Mouse (Mus musculus) ES-Bruce4 (cell line): Measurements from ENCODE around the gene Hs2st1. TPM values are rescaled to one million over a fixed set of nuclear protein-coding genes. Genes with fewer than 3 reads are reported as not detected.

Experiments
- H3K27ac ChIP-seq: 2 replicates; pipeline ENCODE4 v1.5.1; 2012; ENCODE audit warnings: low read length, inconsistent platforms; ENCODE audit not compliant: insufficient read depth
- H3K27me3 ChIP-seq: 2 replicates; pipeline ENCODE4 v1.6.1; 2012; ENCODE audit warnings: mild to moderate bottlenecking, low read length, inconsistent platforms; ENCODE audit not compliant: control insufficient read depth, poor library complexity, insufficient read depth, severe bottlenecking
- H3K36me3 ChIP-seq: 2 replicates; pipeline ENCODE4 v1.6.1; 2012; ENCODE audit warnings: inconsistent platforms, mild to moderate bottlenecking, low read length, moderate library complexity; ENCODE audit not compliant: control insufficient read depth, poor library complexity, insufficient read depth, severe bottlenecking
- H3K4me1 ChIP-seq: one replicate; pipeline ENCODE4 v1.8.1; 2011; ENCODE audit warnings: low read length; ENCODE audit not compliant: control insufficient read depth, insufficient read depth
- H3K4me3 ChIP-seq: 2 replicates; pipeline ENCODE4 v1.5.1; 2011; ENCODE audit warnings: low read depth, mild to moderate bottlenecking, low read length
- H3K9ac ChIP-seq: 2 replicates; pipeline ENCODE4 v1.6.1; 2012; ENCODE audit warnings: low read depth, mild to moderate bottlenecking, inconsistent platforms; ENCODE audit not compliant: poor library complexity, severe bottlenecking
- H3K9me3 ChIP-seq: replicated peaks from 2 replicates; pipeline ENCODE4 v1.6.1; 2012; ENCODE audit warnings: mild to moderate bottlenecking, low read length, inconsistent platforms; ENCODE audit not compliant: control insufficient read depth, poor library complexity, insufficient read depth, severe bottlenecking
- CTCF ChIP-seq: IDR thresholded peaks from one replicate; pipeline ENCODE4 v1.8.1; 2011; ENCODE audit warnings: low read depth, low read length
- EP300 ChIP-seq: IDR thresholded peaks from 2 replicates; pipeline ENCODE4 v1.6.1; 2011; ENCODE audit warnings: low read depth, low read length; ENCODE audit not compliant: insufficient read depth
- POLR2A ChIP-seq: IDR thresholded peaks from one replicate; pipeline ENCODE4 v1.8.1; 2011; ENCODE audit warnings: low read length; ENCODE audit not compliant: insufficient read depth
- polyA plus RNA-seq: library from polyadenylated mRNA; stranded (reverse); fragments of >200 nt; gene quantifications from 2 replicates; pipeline ENCODE4 v1.2.4, GENCODE M21; 2011; ENCODE audit warnings: low read depth; ENCODE audit not compliant: missing spikeins, insufficient read depth, insufficient read length

The Hs2st1 gene
- polyA plus RNA-seq, 1 experiment, result 38.6 TPM

DNA sequence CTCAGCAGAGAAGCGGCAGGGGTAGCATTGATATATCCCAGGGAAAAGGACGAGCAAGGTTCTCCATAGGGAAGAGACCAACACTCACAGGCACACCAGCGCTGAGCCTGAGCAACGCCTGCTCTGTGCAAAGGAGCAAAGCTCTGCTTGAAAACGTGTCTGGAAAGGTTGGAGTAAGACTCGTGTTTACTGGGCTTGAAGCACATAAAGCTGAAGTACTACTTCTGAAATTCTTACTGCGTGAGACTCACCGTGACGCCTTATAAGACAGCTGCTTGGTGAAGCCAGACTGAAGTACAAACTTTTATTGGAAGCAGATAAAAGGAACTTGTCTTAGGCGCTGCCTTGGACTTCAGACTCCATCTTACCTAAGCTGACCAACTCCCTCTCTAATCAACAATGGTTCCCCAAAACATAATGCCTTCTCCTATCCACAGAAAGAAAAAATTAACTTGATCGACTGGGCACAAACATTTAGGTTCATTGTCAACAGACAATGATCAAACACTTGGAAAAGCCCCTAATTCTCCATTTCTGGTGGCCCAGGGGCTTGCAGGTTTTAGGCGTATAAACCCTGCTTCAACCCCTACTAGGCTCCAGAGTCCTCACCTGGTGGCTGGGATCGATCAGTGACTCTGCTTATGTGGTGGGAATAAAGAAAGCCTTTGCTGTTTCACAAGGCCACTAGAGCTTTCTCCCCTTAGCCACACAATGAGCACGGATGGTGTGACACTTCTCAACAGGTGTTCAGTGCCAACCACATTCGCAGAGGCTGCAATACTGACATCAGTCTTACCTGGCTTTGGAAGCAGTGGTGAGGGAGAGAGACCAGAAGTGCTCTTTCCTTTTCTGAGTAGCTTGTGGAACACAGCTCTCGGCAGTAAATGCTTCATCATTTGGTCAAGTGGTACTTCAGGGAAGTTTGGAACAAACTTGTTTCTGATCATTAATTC is 56.5 kb downstream of the Hs2st1 start:
- H3K36me3 ChIP-seq, result no peaks in the 10 kb centered on the region
- no peaks in the 10 kb centered on the region for H3K9me3 ChIP-seq
- H3K4me1 ChIP-seq, result no peaks in the 10 kb centered on the region
- no peak for TF ChIP-seq POLR2A
- TF ChIP-seq CTCF, result no peak
- TF ChIP-seq EP300, result no peak
- H3K27me3 ChIP-seq, result no peaks in the 10 kb centered on the region
- H3K9ac ChIP-seq, result no peak overlapping the region
- no peak overlapping the region for H3K27ac ChIP-seq
- H3K4me3 ChIP-seq, result no peak overlapping the region

GRCm38 (mm10) chr3:144510724-144511123 is 59.3 kb downstream of the Hs2st1 start:
- H3K4me1 ChIP-seq, result no peaks in the 10 kb centered on the region
- no peaks in the 10 kb centered on the region for H3K36me3 ChIP-seq
- no peak overlapping the region for H3K9ac ChIP-seq
- TF ChIP-seq CTCF (no peak), POLR2A (no peak), EP300 (no peak)
- no peaks in the 10 kb centered on the region for H3K9me3 ChIP-seq
- no peak overlapping the region for H3K27ac ChIP-seq
- no peak overlapping the region for H3K4me3 ChIP-seq
- H3K27me3 ChIP-seq, result no peaks in the 10 kb centered on the region

- Histone ChIP-seq H3K27ac (no peak overlapping the region), H3K27me3 (no peaks in the 10 kb centered on the region), H3K36me3 (no peaks in the 10 kb centered on the region), H3K4me1 (peaks cover 6% of the 10 kb centered on the region), H3K9ac (no peak overlapping the region), H3K9me3 (no peaks in the 10 kb centered on the region), H3K4me3 (no peak overlapping the region)
- TF ChIP-seq POLR2A, result no peak
- TF ChIP-seq EP300, result no peak
- no peak for TF ChIP-seq CTCF
Observed at GRCm38 (mm10) chr3:144508342-144508741, 61.6 kb downstream of the Hs2st1 start.

DNA sequence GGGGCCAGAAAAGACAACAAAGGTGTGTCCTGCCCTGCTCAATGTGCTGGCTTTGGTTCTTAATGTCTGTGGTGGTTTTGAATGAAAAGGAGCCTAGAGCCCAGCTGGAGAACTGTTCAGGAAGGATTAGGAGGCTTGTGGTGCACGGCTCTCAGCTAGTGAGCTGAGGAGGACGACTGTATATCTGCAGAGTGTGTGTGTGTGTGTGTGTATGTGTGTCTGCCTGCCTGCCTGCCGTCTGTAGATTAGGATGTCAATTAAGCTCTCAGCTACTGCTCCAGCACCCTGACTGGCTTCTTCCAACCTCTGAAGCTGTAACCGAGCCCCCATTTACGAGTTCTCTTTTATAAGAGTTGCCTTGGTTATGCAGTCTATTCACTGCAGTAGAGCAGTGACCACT is 62.1 kb downstream of the Hs2st1 start:
- H3K27ac ChIP-seq, result no peak overlapping the region
- peaks cover 6% of the 10 kb centered on the region for H3K4me1 ChIP-seq
- no peaks in the 10 kb centered on the region for H3K27me3 ChIP-seq
- H3K9me3 ChIP-seq, result no peaks in the 10 kb centered on the region
- H3K9ac ChIP-seq, result no peak overlapping the region
- H3K4me3 ChIP-seq, result no peak overlapping the region
- H3K36me3 ChIP-seq, result no peaks in the 10 kb centered on the region
- TF ChIP-seq CTCF (no peak), POLR2A (no peak), EP300 (no peak)

GRCm38 (mm10) chr3:144506213-144506612 is 63.8 kb downstream of the Hs2st1 start:
- no peak overlapping the region for H3K9ac ChIP-seq
- H3K27ac ChIP-seq, result peak overlapping the region; percentile 75
- H3K4me1 ChIP-seq, result peaks cover 6% of the 10 kb centered on the region
- no peak for TF ChIP-seq POLR2A
- TF ChIP-seq CTCF, result no peak
- peak; percentile 74 for TF ChIP-seq EP300
- no peak overlapping the region for H3K4me3 ChIP-seq
- H3K27me3 ChIP-seq, result no peaks in the 10 kb centered on the region
- no peaks in the 10 kb centered on the region for H3K36me3 ChIP-seq
- H3K9me3 ChIP-seq, result no peaks in the 10 kb centered on the region

- H3K4me1 ChIP-seq, result peaks cover 6% of the 10 kb centered on the region
- H3K27ac ChIP-seq, result no peak overlapping the region
- no peaks in the 10 kb centered on the region for H3K9me3 ChIP-seq
- no peak overlapping the region for H3K4me3 ChIP-seq
- no peak for TF ChIP-seq POLR2A
- TF ChIP-seq CTCF, result no peak
- TF ChIP-seq EP300, result no peak
- H3K27me3 ChIP-seq, result no peaks in the 10 kb centered on the region
- no peak overlapping the region for H3K9ac ChIP-seq
- H3K36me3 ChIP-seq, result no peaks in the 10 kb centered on the region
Observed at GRCm38 (mm10) chr3:144501930-144502329, 68.1 kb downstream of the Hs2st1 start.
